Mouse (Mus musculus) liver, embryonic 14.5 days (tissue): ENCODE measurements around the gene Spata7. TPM values are rescaled to one million over a fixed set of nuclear protein-coding genes. Genes with fewer than 3 reads are reported as not detected.

ENCODE experiments used
- ATAC-seq: fragments of 200-750 bp; cut with Nextera tagmentation; 2 replicates; pipeline ENCODE4 v1.8.0; 2017; ENCODE audit warnings: moderate number of reproducible peaks, mild to moderate bottlenecking, moderate library complexity; ENCODE audit not compliant: insufficient read depth
- DNase-seq, 3 experiments: peaks; one replicate each; pipeline ENCODE4 v3.0.0-alpha.2; 2012 to 2013; ENCODE audit warnings: low read depth in 3 of 3, low spot score in 3 of 3
- H3K27ac ChIP-seq: fragments of 300-500 bp; sonication (generic); 2 replicates; pipeline ENCODE4 v1.5.1; 2014; ENCODE audit warnings: moderate library complexity, mild to moderate bottlenecking, control low read depth, inconsistent platforms
- H3K27me3 ChIP-seq: fragments of 300-500 bp; sonication (generic); 2 replicates; pipeline ENCODE4 v1.6.1; 2014; ENCODE audit warnings: mild to moderate bottlenecking, low read length, moderate library complexity; ENCODE audit not compliant: control insufficient read depth, insufficient read depth
- H3K36me3 ChIP-seq: fragments of 300-500 bp; sonication (generic); replicated peaks from 2 replicates; pipeline ENCODE4 v1.6.1; 2014; ENCODE audit warnings: low read depth; ENCODE audit not compliant: control insufficient read depth, insufficient read depth
- H3K4me1 ChIP-seq, 2 experiments: fragments of 200-500 bp in 1 of 2; fragments of 300-500 bp in 1 of 2; sonication (generic) in 1 of 2; replicated peaks; 2 replicates each; pipeline ENCODE4 v1.6.1; 2012 to 2014; ENCODE audit warnings: antibody characterized with exemption in 1 of 2, inconsistent platforms in 1 of 2, low read length in 1 of 2; ENCODE audit not compliant: control insufficient read depth in 2 of 2, insufficient read depth in 2 of 2
- H3K4me2 ChIP-seq: fragments of 300-500 bp; sonication (generic); 2 replicates; pipeline ENCODE4 v1.6.1; 2014; ENCODE audit warnings: low read depth, mild to moderate bottlenecking, control low read depth, moderate library complexity
- H3K4me3 ChIP-seq, 2 experiments: fragments of 200-500 bp in 1 of 2; fragments of 300-500 bp in 1 of 2; sonication (generic) in 1 of 2; 2 replicates each; pipeline ENCODE4 v1.5.1; 2012 to 2014; ENCODE audit warnings: low read depth in 2 of 2, low read length in 2 of 2, mild to moderate bottlenecking in 2 of 2, control low read depth in 1 of 2, inconsistent platforms in 1 of 2, moderate library complexity in 1 of 2; ENCODE audit not compliant: insufficient read depth in 1 of 2
- H3K9ac ChIP-seq: fragments of 300-500 bp; sonication (generic); replicated peaks from 2 replicates; pipeline ENCODE4 v1.6.1; 2014; ENCODE audit warnings: mild to moderate bottlenecking, control low read depth, moderate library complexity
- H3K9me3 ChIP-seq: fragments of 300-500 bp; sonication (generic); 2 replicates; pipeline ENCODE4 v1.6.1; 2016; ENCODE audit warnings: low read length, mixed read lengths; ENCODE audit not compliant: control insufficient read depth
- CTCF ChIP-seq: IDR thresholded peaks from 2 replicates; pipeline ENCODE4 v1.5.1; 2016; ENCODE audit warnings: antibody characterized with exemption, low read depth, control low read depth
- EP300 ChIP-seq: IDR thresholded peaks from 2 replicates; pipeline ENCODE4 v1.6.1; 2016; ENCODE audit warnings: antibody characterized with exemption, low read depth
- WGBS: fragments of 180-500 bp; shearing (Covaris S2); extraction: QIAGEN DNeasy Blood & Tissue Kit; methylation state at CpG from one replicate; pipeline ENCODE4 v1.1.7; 2014; ENCODE audit not compliant: insufficient replicate concordance; 5-methylcytosine and 5-hydroxymethylcytosine counted together
- polyA plus RNA-seq, 2 experiments: library from polyadenylated mRNA; depleted of rRNA in 1 of 2; stranded (reverse) in 1 of 2; unstranded in 1 of 2; fragments of >200 nt; fragmentation: Nextera tagmentation in 1 of 2; extraction: Ambion mirVana in 1 of 2; gene quantifications; 2 replicates each; pipeline versions ENCODE4 v1.2.1 to v1.2.3; 2012 to 2014

The Spata7 gene
- polyA plus RNA-seq, 2 experiments = 1.2 to 2.0 TPM

GRCm38 (mm10) chr12:98713621-98714103, 85.7 kb downstream of the Spata7 start:
- Histone ChIP-seq H3K36me3 (no peaks in the 10 kb centered on the region), H3K4me2 (no peak overlapping the region), H3K9ac (no peak overlapping the region), H3K27me3 (no peaks in the 10 kb centered on the region), H3K4me1 (peaks cover 0 to 5% of the 10 kb centered on the region in 2 experiments; a peak in 1 of 4 replicates), H3K27ac (no peak overlapping the region), H3K4me3 (no peak overlapping the region), H3K9me3 (no peaks in the 10 kb centered on the region)
- 58% methylated on average over 7 of the region's 7 CpGs for WGBS
- no peak for TF ChIP-seq EP300
- TF ChIP-seq CTCF = no peak
- ATAC-seq = no peak
- no peak for DNase-seq

GRCm38 (mm10) chr12:98714757-98715156, 86.8 kb downstream of the Spata7 start:
- no peak overlapping the region for H3K4me2 ChIP-seq
- TF ChIP-seq EP300 (no peak), CTCF (no peak)
- 67% methylated on average over 11 of the region's 11 CpGs for WGBS
- H3K36me3 ChIP-seq = no peaks in the 10 kb centered on the region
- H3K9ac ChIP-seq = no peak overlapping the region
- no peak for DNase-seq
- peaks cover 0 to 5% of the 10 kb centered on the region in 2 experiments; a peak in 1 of 4 replicates for H3K4me1 ChIP-seq
- no peak overlapping the region for H3K27ac ChIP-seq
- peak; percentile 40; the same call in 1 of the 2 replicates for ATAC-seq
- no peak overlapping the region for H3K4me3 ChIP-seq
- no peaks in the 10 kb centered on the region for H3K9me3 ChIP-seq
- no peaks in the 10 kb centered on the region for H3K27me3 ChIP-seq

- WGBS = 39% methylated on average over 2 of the region's 2 CpGs
- Histone ChIP-seq H3K4me2 (no peak overlapping the region), H3K4me1 (peaks cover 0 to 5% of the 10 kb centered on the region in 2 experiments; a peak in 1 of 4 replicates), H3K27ac (no peak overlapping the region), H3K27me3 (no peaks in the 10 kb centered on the region), H3K36me3 (no peaks in the 10 kb centered on the region), H3K9ac (no peak overlapping the region), H3K9me3 (no peaks in the 10 kb centered on the region), H3K4me3 (no peak overlapping the region)
- no peak for DNase-seq
- no peak for TF ChIP-seq EP300
- no peak for TF ChIP-seq CTCF
- ATAC-seq = no peak
Measured at GRCm38 (mm10) chr12:98716142-98716541, 88.2 kb downstream of the Spata7 start.

Other genes with a start within 250 kb of the Spata7 start
- gene Kcnk10, start 49.8 kb upstream of the Spata7 start, polyA plus RNA-seq (2012; rRNA removed) = not detected in 2 replicates
- not detected in 2 replicates for gene Kcnk10, start 49.8 kb upstream of the Spata7 start, polyA plus RNA-seq (2014; fragmentation: Nextera tagmentation; extraction: Ambion mirVana)
- 1.6 and 1.9 TPM in 2 replicates for gene Ptpn21, start 109.2 kb downstream of the Spata7 start, polyA plus RNA-seq (2012; rRNA removed)
- gene Ptpn21, start 109.2 kb downstream of the Spata7 start, polyA plus RNA-seq (2014; fragmentation: Nextera tagmentation; extraction: Ambion mirVana) = 2.3 and 2.4 TPM in 2 replicates
- 25.5 and 35.1 TPM in 2 replicates for gene Zc3h14, start 118.8 kb downstream of the Spata7 start, polyA plus RNA-seq (2012; rRNA removed)
- gene Zc3h14, start 118.8 kb downstream of the Spata7 start, polyA plus RNA-seq (2014; fragmentation: Nextera tagmentation; extraction: Ambion mirVana) = 36.9 and 42.4 TPM in 2 replicates